In genomic region chr2:7072344-7073265, GRCm38 (mm10) we compare ENCODE assay signal across 22 mouse cellular contexts.
DNase-seq lines count a peak whose midpoint lies in the region; ATAC-seq and TF ChIP-seq lines count a peak whose summit lies in the region.
"Had no signal": no experiment of that assay in that cellular context is flagged by ENCODE, and none has a peak within 500 bp of the region (broad histone marks: within the 10 kb centered on the region; RNA-seq: fewer than 3 reads in every experiment).

No protein-coding gene starts in this region.

- peak overlapping the region; percentile 58 for H3K27ac ChIP-seq in heart, postnatal 0 days (ENCODE audit: low read depth)
- H3K27ac ChIP-seq in lung, embryonic 16.5 days (ENCODE audit: low read length), result peak overlapping the region; percentile 73
- H3K27ac ChIP-seq in embryonic fibroblast, embryonic 13.5 days (ENCODE audit: insufficient read depth, low read length), result peak overlapping the region; percentile 99
- H3K27ac ChIP-seq: embryonic facial prominence, embryonic 10.5 days; hindbrain, embryonic 10.5 days; liver, embryonic 12.5 days; neural tube, embryonic 13.5 days had no signal

- WGBS in heart, postnatal 0 days, result 61% methylated on average over 5 of the region's 5 CpGs
- WGBS in lung, embryonic 16.5 days, result 43% methylated on average over 5 of the region's 5 CpGs

- peaks cover 17% of the 10 kb centered on the region for H3K4me1 ChIP-seq in heart, postnatal 0 days (ENCODE audit: control insufficient read depth, insufficient read depth)
- peaks cover 15% of the 10 kb centered on the region for H3K4me1 ChIP-seq in lung, embryonic 16.5 days (replicated peaks; ENCODE audit: control insufficient read depth, insufficient read depth, low read length)
- peaks cover 17% of the 10 kb centered on the region for H3K4me1 ChIP-seq in embryonic fibroblast, embryonic 13.5 days (ENCODE audit: control insufficient read depth, insufficient read depth, low read length)
- H3K4me1 ChIP-seq: embryonic facial prominence, embryonic 10.5 days; hindbrain, embryonic 10.5 days; liver, embryonic 12.5 days had no signal

- H3K27me3 ChIP-seq in heart, postnatal 0 days (ENCODE audit: control insufficient read depth, insufficient read depth, low read length), result no peaks in the 10 kb centered on the region
- H3K27me3 ChIP-seq in lung, embryonic 16.5 days (ENCODE audit: control insufficient read depth, insufficient read depth, low read depth, low read length), result no peaks in the 10 kb centered on the region
- H3K27me3 ChIP-seq: CH12.LX; liver, embryonic 12.5 days; neural tube, embryonic 13.5 days had no signal

- peaks cover 12% of the 10 kb centered on the region for H3K9me3 ChIP-seq in heart, postnatal 0 days (replicated peaks; ENCODE audit: control insufficient read depth, low read length)
- H3K9me3 ChIP-seq in lung, embryonic 16.5 days (ENCODE audit: control insufficient read depth, low read length), result peaks cover 11% of the 10 kb centered on the region
- H3K9me3 ChIP-seq: liver, embryonic 12.5 days had no signal

- no peak overlapping the region for H3K4me2 ChIP-seq in heart, postnatal 0 days (ENCODE audit: low read depth, low read length)
- H3K4me2 ChIP-seq in lung, embryonic 16.5 days (ENCODE audit: low read depth, low read length), result no peak overlapping the region
- H3K4me2 ChIP-seq: liver, embryonic 12.5 days; midbrain, embryonic 11.5 days; neural tube, embryonic 13.5 days had no signal

- no peak overlapping the region for H3K9ac ChIP-seq in heart, postnatal 0 days (replicated peaks; ENCODE audit: low read depth, low read length)
- H3K9ac ChIP-seq in lung, embryonic 16.5 days (ENCODE audit: low read length), result no peak overlapping the region; the same call in 1 of the 2 replicates
- H3K9ac ChIP-seq: liver, embryonic 12.5 days; neural tube, embryonic 13.5 days had no signal

- no peak for DNase-seq in heart, postnatal 0 days (ENCODE audit: low spot score)
- no peak for DNase-seq in heart, adult 8-10 months (ENCODE audit: low spot score)
- DNase-seq in lung, postnatal 14 days, result no peak
- DNase-seq in thymus, postnatal 4 days, result no peak
- DNase-seq in thymus, postnatal 25 days, result no peak
- DNase-seq: adrenal gland, postnatal 10 days; cerebellum, adult 11-12 months; cerebellum, postnatal 25 days; kidney, adult 8-10 months; layer of hippocampus, postnatal 36 days; left cerebral cortex, postnatal 4 days; right cerebral cortex, postnatal 14 days had no signal

- ATAC-seq in heart, postnatal 0 days (ENCODE audit: insufficient read depth, low read depth), result no peak
- ATAC-seq in lung, embryonic 16.5 days (ENCODE audit: low read depth), result peak; percentile 82
- ATAC-seq: forebrain, embryonic 14.5 days; liver, embryonic 12.5 days had no signal

- peaks cover 10% of the 10 kb centered on the region for H3K36me3 ChIP-seq in heart, postnatal 0 days (replicated peaks; ENCODE audit: control insufficient read depth, insufficient read depth, low read length)
- peaks cover 18% of the 10 kb centered on the region for H3K36me3 ChIP-seq in lung, embryonic 16.5 days (ENCODE audit: control insufficient read depth, insufficient read depth, low read length)
- H3K36me3 ChIP-seq: embryonic facial prominence, embryonic 10.5 days; liver, embryonic 12.5 days had no signal

- no peak overlapping the region for H3K4me3 ChIP-seq in heart, postnatal 0 days (ENCODE audit: low read depth, low read length)
- no peak overlapping the region for H3K4me3 ChIP-seq in lung, embryonic 16.5 days (ENCODE audit: low read length)
- no peak overlapping the region for H3K4me3 ChIP-seq in embryonic fibroblast, embryonic 13.5 days (ENCODE audit: insufficient read depth, low read length)
- H3K4me3 ChIP-seq: embryonic facial prominence, embryonic 10.5 days; erythroblast, embryonic 14.5 days; hindbrain, embryonic 10.5 days; liver, embryonic 12.5 days; neural tube, embryonic 13.5 days had no signal

- TF ChIP-seq CTCF in heart, postnatal 0 days (IDR thresholded peaks at IDR 0.05; ENCODE audit: low read depth), result no peak
- TF ChIP-seq CTCF in embryonic fibroblast, embryonic 13.5 days (IDR thresholded peaks at IDR 0.05; ENCODE audit: borderline replicate concordance, insufficient read depth, low read length), result no peak

- TF ChIP-seq EP300 in heart, postnatal 0 days (IDR thresholded peaks at IDR 0.05; ENCODE audit: low read depth), result no peak

- no peak for TF ChIP-seq POLR2A in embryonic fibroblast, embryonic 13.5 days (IDR thresholded peaks at IDR 0.05; ENCODE audit: low read depth, low read length)
